Mouse (Mus musculus) neural tube, embryonic 11.5 days (tissue): Measurements from ENCODE around the gene Hnrnpul1. TPM values are rescaled to one million over a fixed set of nuclear protein-coding genes. Genes with fewer than 3 reads are reported as not detected.
A peak's percentile ranks its signal among the peaks of the same experiment; 100 is the strongest.
"Not testable (repeated sequence)": the region's sequence is repeated elsewhere in the genome, so short reads cannot be mapped to it uniquely, and the experiment has no call there.

Experiments used
- ATAC-seq: fragments of 200-750 bp; cut with Nextera tagmentation; 2 replicates; pipeline ENCODE4 v1.8.0; 2017; ENCODE audit warnings: moderate number of reproducible peaks, mild to moderate bottlenecking, moderate TSS enrichment, moderate library complexity; ENCODE audit not compliant: insufficient read depth, low FRiP score, low TSS enrichment
- DNase-seq: peaks from one replicate; pipeline ENCODE4 v3.0.0-alpha.2; 2015; ENCODE audit warnings: low spot score
- H3K27ac ChIP-seq: fragments of 300-500 bp; sonication (generic); 2 replicates; pipeline ENCODE4 v1.5.1; 2014; ENCODE audit warnings: low read depth, mild to moderate bottlenecking, low read length
- H3K27me3 ChIP-seq: fragments of 300-500 bp; sonication (generic); 2 replicates; pipeline ENCODE4 v1.6.1; 2014; ENCODE audit warnings: mild to moderate bottlenecking, low read length, mixed read lengths; ENCODE audit not compliant: control insufficient read depth, insufficient read depth
- H3K36me3 ChIP-seq: fragments of 300-500 bp; sonication (generic); 2 replicates; pipeline ENCODE4 v1.6.1; 2014; ENCODE audit warnings: mild to moderate bottlenecking, low read length, moderate library complexity, mixed read lengths; ENCODE audit not compliant: control insufficient read depth, insufficient read depth
- H3K4me1 ChIP-seq: fragments of 300-500 bp; sonication (generic); 2 replicates; pipeline ENCODE4 v1.6.1; 2014; ENCODE audit warnings: low read length, mixed read lengths; ENCODE audit not compliant: control insufficient read depth, insufficient read depth
- H3K4me2 ChIP-seq: fragments of 300-500 bp; sonication (generic); 2 replicates; pipeline ENCODE4 v1.6.1; 2014; ENCODE audit warnings: low read depth, mild to moderate bottlenecking, moderate library complexity
- H3K4me3 ChIP-seq: fragments of 300-500 bp; sonication (generic); 2 replicates; pipeline ENCODE4 v1.5.1; 2014; ENCODE audit warnings: low read depth, low read length
- H3K9ac ChIP-seq: fragments of 300-500 bp; sonication (generic); 2 replicates; pipeline ENCODE4 v1.6.1; 2014; ENCODE audit warnings: mild to moderate bottlenecking, low read length
- H3K9me3 ChIP-seq: fragments of 300-500 bp; sonication (generic); 2 replicates; pipeline ENCODE4 v1.6.1; 2016; ENCODE audit warnings: low read length; ENCODE audit not compliant: control insufficient read depth
- whole genome bisulfite sequencing: fragments of 180-500 bp; shearing (Covaris S2); extraction: QIAGEN DNeasy Blood & Tissue Kit; methylation state at CpG from one replicate; pipeline ENCODE4 v1.1.7; 2014; 5-methylcytosine and 5-hydroxymethylcytosine counted together
- polyA plus RNA-seq: library from polyadenylated mRNA; unstranded; fragments of >200 nt; fragmentation: Nextera tagmentation; extraction: Ambion mirVana; gene quantifications from 2 replicates; pipeline ENCODE4 v1.2.1, GENCODE M21; 2014

The Hnrnpul1 gene
- polyA plus RNA-seq, 1 experiment from 2014 or later = 70.2 TPM

- not testable (repeated sequence) for H3K27me3 ChIP-seq, H3K27ac ChIP-seq, H3K4me1 ChIP-seq, H3K4me3 ChIP-seq, DNase-seq, H3K9ac ChIP-seq, H3K4me2 ChIP-seq, H3K9me3 ChIP-seq, H3K36me3 ChIP-seq, ATAC-seq
- WGBS = 75% methylated on average over 9 of the region's 9 CpGs
Observed at GRCm38 (mm10) chr7:25792966-25793365, 38.4 kb upstream of the Hnrnpul1 start.

- Histone ChIP-seq H3K4me1 (peaks cover 6% of the 10 kb centered on the region; the same call in 1 of the 2 replicates), H3K9ac (no peak overlapping the region), H3K27ac (no peak overlapping the region), H3K36me3 (no peaks in the 10 kb centered on the region), H3K4me3 (no peak overlapping the region), H3K27me3 (no peaks in the 10 kb centered on the region), H3K9me3 (no peaks in the 10 kb centered on the region), H3K4me2 (no peak overlapping the region)
- 73% methylated on average over 8 of the region's 8 CpGs for WGBS
- ATAC-seq (no peak), DNase-seq (no peak)
Observed at GRCm38 (mm10) chr7:25790615-25791014, 36.1 kb upstream of the Hnrnpul1 start.

GRCm38 (mm10) chr7:25789129-25789440, 34.5 kb upstream of the Hnrnpul1 start:
- no peak for DNase-seq
- ATAC-seq = no peak

DNA sequence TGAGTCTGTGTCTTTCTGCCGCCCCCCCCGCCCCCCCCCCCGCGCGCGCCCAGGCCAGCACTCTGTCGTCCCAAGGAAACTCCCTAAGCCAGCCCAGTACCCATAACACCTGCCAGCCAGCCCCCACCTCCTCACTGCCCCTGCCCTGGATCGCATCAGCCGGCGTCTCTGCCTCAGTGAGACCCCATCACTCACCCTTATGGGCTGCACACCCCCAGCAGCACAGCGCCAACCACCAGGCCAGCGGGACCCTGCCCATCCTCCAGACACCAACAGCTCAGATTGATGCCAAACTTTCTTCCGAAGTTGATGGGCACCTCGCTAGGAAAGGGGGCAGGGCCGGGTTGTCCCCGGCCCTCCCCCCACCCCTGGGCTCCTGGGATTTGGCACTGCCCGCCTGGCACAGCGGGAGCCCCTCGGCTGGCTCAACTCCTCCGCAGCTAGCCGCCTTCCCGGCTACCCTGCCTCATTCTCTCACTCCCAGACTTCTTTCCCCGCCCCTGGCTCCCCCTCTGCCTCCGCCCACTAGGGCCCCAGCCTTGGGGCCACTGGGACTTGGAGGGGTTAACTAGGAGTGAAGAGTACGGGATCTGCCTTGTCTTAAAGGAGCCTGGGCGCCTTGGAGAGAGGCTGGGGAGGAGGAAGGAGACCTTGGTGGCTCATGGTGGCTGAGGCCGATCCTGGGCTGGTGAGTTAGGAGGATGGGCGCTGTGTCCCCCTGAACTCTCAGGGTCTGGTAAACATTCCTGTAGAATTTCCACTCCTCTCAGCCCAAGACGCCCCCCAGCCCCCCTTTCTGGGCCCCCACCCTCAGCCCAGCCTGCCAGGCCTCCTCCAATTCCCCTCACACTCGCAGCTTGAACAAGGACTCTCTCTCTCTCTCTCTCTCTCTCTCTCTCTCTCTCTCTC, 33.9 kb upstream of the Hnrnpul1 start, which contains the start of gene Axl:
TSS of gene Axl (minus strand) at position 486 of the 909 bp plus-strand sequence.
- Histone ChIP-seq H3K4me2 (peak within 1 kb of the TSS; percentile 74), H3K4me1 (peaks cover 6% of the 10 kb centered on the region; the same call in 1 of the 2 replicates), H3K36me3 (no peaks in the 10 kb centered on the region), H3K4me3 (peak within 1 kb of the TSS; percentile 36), H3K27me3 (no peaks in the 10 kb centered on the region), H3K9me3 (no peaks in the 10 kb centered on the region), H3K9ac (peak within 1 kb of the TSS; percentile 63), H3K27ac (no peak within 1 kb of the TSS)
- peak; percentile 82 for DNase-seq
- under 1% methylated on average over 26 of the region's 30 CpGs for WGBS
- peak; percentile 81 for ATAC-seq

More at GRCm38 (mm10) chr7:25789129-25789440, 34.5 kb upstream of the Hnrnpul1 start:
- Histone ChIP-seq H3K27ac (no peak overlapping the region), H3K4me2 (peak overlapping the region; percentile 74), H3K4me1 (peaks cover 6% of the 10 kb centered on the region; the same call in 1 of the 2 replicates), H3K9ac (peak overlapping the region; percentile 63), H3K27me3 (no peaks in the 10 kb centered on the region), H3K9me3 (no peaks in the 10 kb centered on the region), H3K36me3 (no peaks in the 10 kb centered on the region), H3K4me3 (peak overlapping the region; percentile 36)
- WGBS = 37% methylated on average over 3 of the region's 3 CpGs

DNA sequence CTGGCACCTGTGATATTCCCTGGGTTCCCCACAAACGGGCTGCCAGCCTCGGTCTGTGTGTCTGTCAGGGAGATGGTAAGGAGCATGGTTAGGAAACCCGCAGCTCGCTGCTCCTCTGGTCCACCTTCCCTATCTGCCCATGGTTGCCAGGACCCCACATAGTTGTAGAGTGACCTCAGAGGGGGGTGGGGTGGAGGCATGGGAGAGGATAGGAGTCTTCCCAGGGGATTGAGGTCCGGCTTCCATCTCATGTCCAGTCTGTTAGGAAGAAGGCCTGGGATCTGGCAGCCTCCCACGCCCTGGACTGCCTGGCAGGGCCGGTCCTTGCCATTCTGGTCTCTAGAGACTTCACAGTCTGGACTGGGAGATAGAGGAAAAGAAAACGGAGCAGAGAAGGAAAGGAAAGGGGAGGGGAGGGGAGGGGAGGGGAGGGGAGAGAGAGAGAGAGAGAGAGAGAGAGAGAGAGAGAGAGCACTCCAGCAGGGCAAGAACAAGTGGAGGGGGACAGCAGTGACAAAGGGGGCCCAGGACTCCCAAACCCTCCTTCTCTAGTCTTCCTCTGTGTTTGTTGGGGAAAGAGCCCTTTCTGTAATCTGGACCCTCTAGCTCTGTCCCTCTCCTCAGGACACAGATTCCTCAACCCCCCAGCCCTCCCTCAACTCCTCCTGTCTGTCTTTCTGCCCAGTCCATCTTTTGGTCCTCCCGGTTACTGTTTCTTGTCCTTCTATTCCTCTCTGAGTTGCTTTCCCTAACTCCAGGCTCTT, 33.1 kb upstream of the Hnrnpul1 start:
- no peak for DNase-seq
- 31% methylated on average over 9 of the region's 9 CpGs for WGBS

GRCm38 (mm10) chr7:25786974-25787373, 32.4 kb upstream of the Hnrnpul1 start:
- Histone ChIP-seq H3K4me1 (peaks cover 7% of the 10 kb centered on the region), H3K27me3 (no peaks in the 10 kb centered on the region), H3K4me2 (no peak overlapping the region), H3K9ac (no peak overlapping the region), H3K27ac (no peak overlapping the region), H3K36me3 (no peaks in the 10 kb centered on the region), H3K4me3 (no peak overlapping the region; the same call in 1 of the 2 replicates), H3K9me3 (no peaks in the 10 kb centered on the region)
- ATAC-seq (no peak), DNase-seq (no peak)
- WGBS = 75% methylated on average over 4 of the region's 4 CpGs

More for the DNA sequence above, 33.1 kb upstream of the Hnrnpul1 start:
- Histone ChIP-seq H3K36me3 (no peaks in the 10 kb centered on the region), H3K9ac (peak overlapping the region; percentile 63; the same call in 1 of the 2 replicates), H3K9me3 (no peaks in the 10 kb centered on the region), H3K27me3 (no peaks in the 10 kb centered on the region), H3K4me3 (peak overlapping the region; percentile 36), H3K4me2 (peak overlapping the region; percentile 74), H3K4me1 (peaks cover 6% of the 10 kb centered on the region; the same call in 1 of the 2 replicates), H3K27ac (no peak overlapping the region)
- 0 out of 2 replicates have a peak, but pooled peaks have one; percentile 14 for ATAC-seq

- H3K27me3 ChIP-seq = no peaks in the 10 kb centered on the region
- 84% methylated on average over 4 of the region's 4 CpGs for WGBS
- no peak overlapping the region for H3K4me3 ChIP-seq
- H3K27ac ChIP-seq = no peak overlapping the region
- DNase-seq = no peak
- no peak for ATAC-seq
- H3K4me1 ChIP-seq = peaks cover 13% of the 10 kb centered on the region
- H3K9me3 ChIP-seq = no peaks in the 10 kb centered on the region
- no peaks in the 10 kb centered on the region for H3K36me3 ChIP-seq
- H3K9ac ChIP-seq = no peak overlapping the region
- no peak overlapping the region for H3K4me2 ChIP-seq
Observed at GRCm38 (mm10) chr7:25785752-25786151, 31.2 kb upstream of the Hnrnpul1 start.

DNA sequence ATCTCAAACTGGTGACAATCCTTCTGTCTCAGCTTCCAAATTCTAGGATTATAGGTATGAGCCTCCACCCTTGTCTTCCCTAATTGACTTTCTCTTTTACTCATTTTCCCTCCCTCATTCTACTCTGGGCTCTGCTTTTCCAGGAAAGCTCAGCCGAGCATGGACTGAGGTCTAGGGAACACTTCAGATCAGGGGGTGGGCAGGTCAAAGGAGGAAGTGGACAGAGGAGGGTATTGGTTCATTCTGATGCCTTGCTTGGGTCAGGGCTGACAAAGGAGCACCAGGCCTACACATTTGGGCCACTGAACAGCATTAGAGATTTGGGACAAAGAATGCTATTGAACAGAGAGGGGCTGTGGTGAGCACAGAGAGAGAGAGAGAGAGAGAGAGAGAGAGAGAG, 30.3 kb upstream of the Hnrnpul1 start:
- 52% methylated on average over 1 of the region's 1 CpGs for WGBS
- no peak overlapping the region for H3K27ac ChIP-seq
- H3K36me3 ChIP-seq = no peaks in the 10 kb centered on the region
- H3K9ac ChIP-seq = no peak overlapping the region
- H3K27me3 ChIP-seq = no peaks in the 10 kb centered on the region
- H3K4me3 ChIP-seq = no peak overlapping the region
- ATAC-seq (no peak), DNase-seq (no peak)
- H3K9me3 ChIP-seq = no peaks in the 10 kb centered on the region
- H3K4me2 ChIP-seq = no peak overlapping the region
- H3K4me1 ChIP-seq = peaks cover 13% of the 10 kb centered on the region
